Mouse (Mus musculus): ENCODE data around the gene Cd9.

The Cd9 gene

DNA sequence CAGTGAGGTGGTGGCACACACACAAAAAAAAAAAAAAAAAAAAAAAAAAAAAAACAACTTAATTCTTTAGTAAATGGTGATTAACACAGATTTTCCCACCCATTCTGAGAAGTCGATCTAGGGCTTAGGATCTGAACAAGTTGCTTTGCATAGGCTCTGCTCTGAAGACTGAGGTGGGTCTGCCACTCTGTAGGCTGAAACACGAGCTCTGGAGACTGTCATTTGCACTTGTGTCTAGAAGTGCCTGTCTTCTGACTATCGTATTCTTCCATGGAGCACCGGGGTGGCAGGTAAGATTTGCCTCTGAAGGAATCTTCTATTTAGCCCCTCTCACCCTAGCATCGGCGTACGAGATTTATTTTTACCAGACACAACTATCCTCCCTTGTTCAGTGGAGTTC is 62.1 kb downstream of the Cd9 start:
- DNase-seq, result no peak

GRCm38 (mm10) chr6:125430982-125431381 is 63.6 kb downstream of the Cd9 start:
- DNase-seq, result no peak

- DNase-seq, result no peak
Measured at GRCm38 (mm10) chr6:125430358-125430958, 64.1 kb downstream of the Cd9 start.

- DNase-seq, result no peak
Measured at GRCm38 (mm10) chr6:125429741-125430140, 64.8 kb downstream of the Cd9 start.

DNA sequence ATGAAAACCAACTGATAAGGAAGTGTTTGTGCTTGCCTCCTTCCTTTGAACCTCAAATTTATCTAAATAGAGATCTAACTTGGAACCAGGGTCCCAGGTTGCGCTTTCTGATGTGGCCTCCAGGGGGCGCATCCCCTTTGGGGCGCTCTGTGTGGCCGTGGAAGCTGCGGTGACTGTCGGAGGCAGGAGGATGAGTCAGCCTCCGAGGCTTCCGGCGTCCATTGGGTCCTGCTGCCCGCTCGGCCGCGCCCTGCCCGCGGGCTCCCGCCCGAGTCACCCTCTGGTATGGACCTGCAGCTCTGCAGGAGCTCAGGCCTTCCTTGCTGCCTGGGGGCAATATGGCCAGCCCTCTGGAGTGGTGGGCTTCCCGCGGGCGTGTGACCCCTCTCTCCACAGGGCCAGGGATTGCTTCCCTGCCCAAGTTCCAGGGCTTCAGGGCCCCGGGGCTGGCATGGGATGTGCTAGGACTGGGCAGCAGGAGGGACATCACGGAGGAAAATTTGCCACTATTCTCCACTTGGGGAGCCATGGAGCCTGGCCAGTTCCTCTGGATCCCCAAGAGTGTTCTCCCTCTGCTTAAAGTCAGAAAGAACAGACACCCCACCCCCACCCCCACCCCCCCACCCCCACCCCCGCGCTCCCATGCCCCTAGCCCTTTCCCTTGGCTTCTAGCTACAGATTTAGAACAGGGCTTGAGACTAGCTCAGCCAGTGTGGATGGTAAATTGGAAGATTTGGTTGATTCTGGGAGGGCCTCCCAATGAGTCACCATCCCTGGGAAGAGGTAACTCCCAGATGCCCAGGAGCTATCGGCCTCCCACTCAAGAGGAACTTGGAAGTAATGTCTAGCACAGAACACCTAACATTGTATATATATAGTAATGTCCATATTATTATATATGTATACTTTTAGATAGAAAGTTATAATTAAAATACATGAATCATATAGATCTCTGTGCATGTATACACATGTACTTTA is 67.9 kb downstream of the Cd9 start:
- DNase-seq, result peak; percentile 75 to 85

DNA sequence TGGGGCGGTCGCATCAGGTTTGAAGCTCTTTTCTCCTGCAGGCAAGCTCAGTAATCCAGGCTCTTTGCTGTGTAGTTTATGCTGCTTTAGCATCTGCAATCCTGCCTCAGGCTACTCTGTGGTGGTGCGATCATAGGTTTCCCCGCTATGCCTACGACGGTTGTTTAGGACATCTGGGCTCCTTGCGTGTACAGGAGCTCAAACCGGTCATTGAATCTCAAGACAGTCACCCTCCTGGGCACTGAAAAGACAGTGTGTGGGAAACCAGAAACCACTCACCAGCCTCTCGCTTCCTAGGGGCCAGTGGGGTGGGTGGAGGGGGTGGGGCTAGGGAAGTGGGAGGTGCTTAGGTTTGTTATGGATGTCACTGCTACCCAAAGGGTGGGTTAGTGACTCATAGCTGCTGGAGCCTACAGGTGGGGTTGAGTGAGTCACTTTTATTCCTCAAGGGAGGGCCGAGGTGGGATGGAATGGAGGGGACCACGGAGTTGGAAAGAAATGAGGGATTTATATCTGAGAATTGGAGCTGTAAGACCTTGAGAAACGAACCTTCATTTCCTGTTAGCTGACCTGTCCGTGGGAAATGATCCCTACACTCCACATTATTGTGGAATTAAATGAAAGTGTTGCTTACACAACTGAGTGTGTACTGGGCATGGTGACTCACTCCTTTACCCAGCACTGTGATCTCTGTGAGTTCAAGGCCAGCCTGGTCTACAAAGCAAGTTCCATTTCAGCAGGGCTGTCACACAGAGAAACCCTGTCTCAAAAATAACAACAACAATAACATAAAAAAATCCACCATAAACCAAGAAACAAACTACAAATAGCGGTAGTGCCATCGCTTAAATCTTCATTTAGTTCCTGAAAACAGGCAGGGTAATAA is 69.1 kb downstream of the Cd9 start:
- no peak for DNase-seq

DNA sequence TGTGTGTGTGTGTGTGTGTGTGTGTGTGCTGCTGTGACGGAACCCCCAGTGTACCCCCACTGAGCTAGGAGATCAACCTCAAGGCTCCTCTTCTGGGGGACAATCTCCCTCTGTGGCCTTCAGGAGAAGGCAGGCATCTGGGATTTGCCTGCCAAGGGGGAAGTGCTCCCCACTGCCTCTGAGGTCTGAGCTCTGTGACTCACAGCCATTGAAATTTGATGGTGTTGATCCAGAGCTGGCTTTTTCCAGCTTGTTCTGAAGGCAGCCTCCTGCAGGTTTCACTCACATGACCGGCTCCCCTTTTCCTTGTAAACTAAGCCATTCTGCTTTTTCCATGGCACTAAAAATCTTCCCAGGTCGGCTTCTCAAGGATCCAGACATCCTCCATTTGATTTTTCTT is 70.4 kb downstream of the Cd9 start:
- no peak for DNase-seq

GRCm38 (mm10) chr6:125423507-125423906 is 71.1 kb downstream of the Cd9 start:
- no peak for DNase-seq

DNA sequence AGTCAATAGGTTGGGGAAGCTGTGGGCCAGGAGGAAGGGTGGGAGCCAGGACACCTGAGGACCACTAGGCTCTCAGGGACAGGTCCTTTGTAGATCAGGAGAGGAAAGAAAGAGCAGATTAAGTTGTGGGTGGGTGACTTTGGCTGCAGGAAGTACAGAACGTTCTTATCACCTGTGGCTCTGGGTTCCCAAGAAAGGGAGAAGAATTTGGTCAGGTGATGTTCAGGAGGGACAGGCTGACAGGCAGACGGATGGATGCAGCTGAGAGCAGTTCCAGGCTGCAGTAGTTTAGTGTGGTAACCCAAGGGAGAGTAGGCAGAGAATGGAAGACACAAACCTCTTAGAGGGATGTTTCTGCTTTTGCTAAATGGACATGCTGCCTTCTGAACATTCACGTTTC is 71.5 kb downstream of the Cd9 start:
- no peak for DNase-seq

GRCm38 (mm10) chr6:125422051-125422822 is 72.4 kb downstream of the Cd9 start:
- peak; percentile 19 to 53 for DNase-seq

DNA sequence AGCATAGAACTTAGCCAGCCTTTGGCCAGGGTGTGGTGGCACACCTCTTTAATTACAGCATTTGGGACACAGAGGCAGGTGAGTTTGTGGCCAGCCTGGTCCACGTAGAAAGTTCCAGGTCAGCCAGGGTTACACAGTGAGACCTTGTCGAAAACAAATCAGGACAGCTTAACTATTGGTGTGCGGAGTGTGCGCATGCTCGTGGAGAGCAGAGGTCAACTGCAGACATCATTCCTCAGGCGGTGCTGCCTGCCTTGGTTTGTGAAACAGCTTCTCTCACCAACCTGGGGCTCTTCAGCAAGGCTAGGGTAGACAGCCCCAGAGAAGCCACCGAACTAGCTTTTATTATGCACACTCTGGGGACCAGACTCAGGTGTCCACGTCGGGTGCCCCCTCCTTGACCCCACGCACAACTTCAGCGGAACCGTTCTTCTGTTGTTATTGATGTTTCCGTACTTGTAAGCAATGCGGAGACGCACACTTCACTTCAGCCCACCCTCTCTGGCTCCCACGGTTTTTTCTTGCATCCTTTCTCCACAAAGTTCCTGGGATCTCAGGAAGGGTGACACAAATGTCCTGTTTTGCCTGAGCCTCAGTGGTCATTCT is 74.0 kb downstream of the Cd9 start:
- DNase-seq, result no peak

DNA sequence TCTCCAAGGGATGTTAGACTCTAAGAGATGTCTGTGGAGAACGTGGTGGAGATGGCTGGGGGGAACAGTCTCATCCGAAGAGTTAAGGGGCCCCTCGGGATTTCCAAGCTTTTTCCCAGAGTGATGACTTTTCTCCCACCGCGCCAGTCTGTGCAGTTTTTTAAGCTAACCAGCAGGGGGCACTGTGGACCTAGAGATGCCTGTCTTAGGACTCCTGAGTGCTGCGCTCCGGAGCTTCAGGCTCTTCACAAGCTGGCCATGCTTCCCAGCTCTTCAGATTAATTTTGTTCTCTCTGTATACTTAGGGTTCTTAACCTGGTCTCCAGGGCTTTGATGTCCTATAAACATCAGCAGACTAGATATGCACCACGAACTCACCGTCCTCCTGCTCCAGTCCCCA is 75.8 kb downstream of the Cd9 start:
- DNase-seq, result peak; percentile 79 to 85

- no peak for DNase-seq
Measured at GRCm38 (mm10) chr6:125413326-125413725, 81.3 kb downstream of the Cd9 start.

GRCm38 (mm10) chr6:125411661-125412060 is 82.9 kb downstream of the Cd9 start:
- no peak for DNase-seq

GRCm38 (mm10) chr6:125410995-125411547 is 83.5 kb downstream of the Cd9 start:
- no peak for DNase-seq

- no peak for DNase-seq
Measured at GRCm38 (mm10) chr6:125410551-125410950, 84.0 kb downstream of the Cd9 start.

Measured in cerebellum, postnatal 25 days (tissue).